Mouse (Mus musculus): ENCODE results near the gene Fsd1.

DNA sequence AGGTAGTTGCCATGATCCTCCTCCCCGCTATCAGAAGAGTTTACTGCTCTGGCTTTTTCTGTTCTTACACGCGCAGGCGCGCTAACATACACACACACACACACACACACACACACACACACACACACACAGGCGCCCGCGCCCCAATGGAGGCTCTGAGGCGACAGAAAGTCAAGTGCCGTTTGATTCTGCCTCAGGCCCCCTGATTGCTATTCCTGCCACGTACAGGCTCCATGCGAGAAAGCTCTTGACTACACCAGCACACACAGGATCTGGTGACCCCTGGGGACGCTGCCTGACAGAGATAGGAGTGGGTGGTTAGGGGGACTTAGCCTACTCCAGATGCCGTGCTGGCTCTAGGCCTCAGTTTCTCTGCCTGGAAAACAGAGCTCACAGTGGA is 16.7 kb upstream of the Fsd1 start:
- TF ChIP-seq POLR2A (IDR thresholded peaks at IDR 0.05; ENCODE audit: insufficient read length, low read depth) (no peak), USF1 (IDR thresholded peaks at IDR 0.05; ENCODE audit: low read depth) (no peak), POLR2AphosphoS2 (IDR thresholded peaks at IDR 0.05; ENCODE audit: insufficient read length, low read depth) (no peak), TCF3 (IDR thresholded peaks at IDR 0.05; ENCODE audit: insufficient read length, low read depth) (no peak), CEBPB (IDR thresholded peaks at IDR 0.05; ENCODE audit: insufficient read depth, poor library complexity, severe bottlenecking) (no peak), MYOG (IDR thresholded peaks at IDR 0.05; ENCODE audit: control insufficient read depth in 1 of 3, insufficient read depth in 1 of 3, insufficient read length in 2 of 3, low read depth in 2 of 3) (no peak), MYOD1 (IDR thresholded peaks at IDR 0.05; ENCODE audit: control insufficient read depth in 1 of 3, insufficient read length in 2 of 3, low read depth in 2 of 3) (no peak), TCF12 (IDR thresholded peaks at IDR 0.05; ENCODE audit: insufficient read depth, poor library complexity, severe bottlenecking) (no peak)

Data from myocyte (in vitro differentiated cells).